Mouse (Mus musculus) lung, embryonic 14.5 days (tissue): ENCODE measurements around the gene Ptbp2. TPM values are rescaled to one million over a fixed set of nuclear protein-coding genes. Genes with fewer than 3 reads are reported as not detected.

ENCODE experiments used
- ATAC-seq: fragments of 200-750 bp; cut with Nextera tagmentation; 2 replicates; pipeline ENCODE4 v1.8.0; 2017; ENCODE audit warnings: mild to moderate bottlenecking, moderate TSS enrichment, moderate library complexity; ENCODE audit not compliant: insufficient read depth
- DNase-seq: peaks from one replicate; pipeline ENCODE4 v3.0.0-alpha.2; 2015
- H3K27ac ChIP-seq: fragments of 300-500 bp; sonication (generic); 2 replicates; pipeline ENCODE4 v1.5.1; 2014; ENCODE audit warnings: low read depth, mild to moderate bottlenecking, moderate library complexity
- H3K27me3 ChIP-seq: fragments of 300-500 bp; sonication (generic); 2 replicates; pipeline ENCODE4 v1.6.1; 2014; ENCODE audit warnings: low read length, control low read depth; ENCODE audit not compliant: insufficient read depth
- H3K36me3 ChIP-seq: fragments of 300-500 bp; sonication (generic); 2 replicates; pipeline ENCODE4 v1.6.1; 2014; ENCODE audit warnings: control low read depth; ENCODE audit not compliant: insufficient read depth
- H3K4me1 ChIP-seq: fragments of 300-500 bp; sonication (generic); 2 replicates; pipeline ENCODE4 v1.6.1; 2014; ENCODE audit warnings: antibody characterized with exemption, control low read depth; ENCODE audit not compliant: insufficient read depth
- H3K4me2 ChIP-seq: fragments of 300-500 bp; sonication (generic); 2 replicates; pipeline ENCODE4 v1.6.1; 2014; ENCODE audit warnings: mild to moderate bottlenecking
- H3K4me3 ChIP-seq: fragments of 300-500 bp; sonication (generic); 2 replicates; pipeline ENCODE4 v1.5.1; 2014; ENCODE audit warnings: low read depth, low read length
- H3K9ac ChIP-seq: fragments of 300-500 bp; sonication (generic); 2 replicates; pipeline ENCODE4 v1.6.1; 2014
- H3K9me3 ChIP-seq: fragments of 300-500 bp; sonication (generic); 2 replicates; pipeline ENCODE4 v1.6.1; 2016; ENCODE audit warnings: low read depth, low read length, control low read depth
- CTCF ChIP-seq: IDR thresholded peaks from 2 replicates; pipeline ENCODE4 v1.5.1; 2016; ENCODE audit warnings: antibody characterized with exemption, low read depth
- WGBS: fragments of 180-500 bp; shearing (Covaris S2); extraction: QIAGEN DNeasy Blood & Tissue Kit; methylation state at CpG from one replicate; pipeline ENCODE4 v1.1.7; 2014; 5-methylcytosine and 5-hydroxymethylcytosine counted together
- microRNA-seq: library from miRNA; unstranded; fragments of <30 nt; microRNA quantifications from one replicate; pipeline ENCODE4, GENCODE M21; 2016; ENCODE audit warnings: borderline number of aligned reads
- polyA plus RNA-seq: library from polyadenylated mRNA; unstranded; fragments of >200 nt; fragmentation: Nextera tagmentation; extraction: Ambion mirVana; gene quantifications from 2 replicates; pipeline ENCODE4 v1.2.1, GENCODE M21; 2014

Ptbp2 gene
- polyA plus RNA-seq, 1 experiment from 2014 or later = 80.1 TPM

GRCm38 (mm10) chr3:119711503-119711902 is 72.8 kb downstream of the Ptbp2 start:
- DNase-seq (no peak), ATAC-seq (peak; percentile 25)
- no peaks in the 10 kb centered on the region; the same call in 1 of the 2 replicates for H3K36me3 ChIP-seq
- no peak overlapping the region for H3K4me2 ChIP-seq
- no peaks in the 10 kb centered on the region for H3K9me3 ChIP-seq
- H3K4me1 ChIP-seq = no peaks in the 10 kb centered on the region
- 94% methylated on average over 3 of the region's 3 CpGs for WGBS
- no peak overlapping the region for H3K27ac ChIP-seq
- TF ChIP-seq CTCF = no peak
- no peaks in the 10 kb centered on the region for H3K27me3 ChIP-seq
- no peak overlapping the region for H3K4me3 ChIP-seq
- H3K9ac ChIP-seq = no peak overlapping the region

GRCm38 (mm10) chr3:119701467-119701866 is 82.8 kb downstream of the Ptbp2 start:
- TF ChIP-seq CTCF = no peak
- 20% methylated on average over 3 of the region's 3 CpGs for WGBS
- Histone ChIP-seq H3K4me1 (no peaks in the 10 kb centered on the region), H3K27ac (no peak overlapping the region), H3K4me3 (no peak overlapping the region), H3K36me3 (no peaks in the 10 kb centered on the region), H3K9ac (no peak overlapping the region), H3K9me3 (no peaks in the 10 kb centered on the region), H3K4me2 (no peak overlapping the region), H3K27me3 (no peaks in the 10 kb centered on the region)
- DNase-seq (no peak), ATAC-seq (no peak)

- Histone ChIP-seq H3K4me1 (no peaks in the 10 kb centered on the region), H3K9ac (no peak overlapping the region), H3K4me2 (no peak overlapping the region), H3K36me3 (no peaks in the 10 kb centered on the region), H3K27me3 (no peaks in the 10 kb centered on the region), H3K4me3 (no peak overlapping the region), H3K9me3 (no peaks in the 10 kb centered on the region), H3K27ac (no peak overlapping the region)
- no peak for TF ChIP-seq CTCF
- no peak for ATAC-seq
- 52% methylated on average over 6 of the region's 6 CpGs for WGBS
- no peak for DNase-seq
Measured at GRCm38 (mm10) chr3:119684741-119685140, 99.5 kb downstream of the Ptbp2 start.

Small RNA genes within 50 kb of the gene (microRNA-seq; reads per million reads assigned to microRNA genes)
- not detected for gene Gm24744
